Mouse (Mus musculus): ENCODE measurements at regions not wholly inside any gene's neighbourhood (a gene's known extent, or its start where the extent isn't known, plus 50 kb on each side); places are given as distances from the start of the nearest gene placed in this dataset.

GRCm38 (mm10) chr2:45316945-45317565 is 199.9 kb upstream of the Zeb2 start:
- no peak for TF ChIP-seq CTCF (IDR thresholded peaks at IDR 0.05; ENCODE audit: low read depth, low read length)
- TF ChIP-seq EP300 (IDR thresholded peaks at IDR 0.05; ENCODE audit: insufficient read depth, low read depth, low read length), result no peak
